Mouse (Mus musculus): ENCODE results near the gene 1700028P14Rik. TPM values are rescaled to one million over a fixed set of nuclear protein-coding genes. Genes with fewer than 3 reads are reported as not detected.

The 1700028P14Rik gene
- polyA plus RNA-seq, 1 experiment: not detected

DNA sequence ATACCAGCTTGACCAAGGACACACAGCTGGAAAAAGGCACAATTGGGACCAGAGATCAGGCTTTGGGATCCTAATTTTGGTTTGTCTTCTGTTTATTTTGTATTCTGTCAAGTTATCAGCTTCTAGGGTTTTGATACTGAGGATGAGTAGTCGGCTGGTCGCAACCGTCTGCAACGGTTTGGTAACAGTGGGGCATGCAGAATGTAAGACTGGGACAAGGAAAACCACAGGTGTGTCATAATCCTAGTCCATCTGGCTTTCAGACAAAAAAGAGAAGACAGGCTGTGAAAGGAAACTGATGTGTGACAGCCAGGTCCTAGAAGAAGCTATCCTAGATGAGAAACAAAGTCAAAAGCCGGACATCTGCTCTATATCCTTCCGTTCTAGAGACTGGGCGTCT, 11.5 kb upstream of the 1700028P14Rik start:
- no peak for TF ChIP-seq SRF (IDR thresholded peaks at IDR 0.05; ENCODE audit: control insufficient read depth, insufficient read length, low read depth)
- TF ChIP-seq TCF12 (IDR thresholded peaks at IDR 0.05; ENCODE audit: insufficient read depth, poor library complexity, severe bottlenecking): no peak
- TF ChIP-seq POLR2AphosphoS2 (IDR thresholded peaks at IDR 0.05; ENCODE audit: insufficient read length, low read depth): no peak
- no peak for TF ChIP-seq CEBPB (IDR thresholded peaks at IDR 0.05; ENCODE audit: insufficient read depth, poor library complexity, severe bottlenecking)
- no peak for TF ChIP-seq POLR2A (IDR thresholded peaks at IDR 0.05; ENCODE audit: insufficient read length, low read depth)
- no peak for TF ChIP-seq MYOD1 (IDR thresholded peaks at IDR 0.05; ENCODE audit: control insufficient read depth in 1 of 3, insufficient read length in 2 of 3, low read depth in 2 of 3)
- TF ChIP-seq USF1 (IDR thresholded peaks at IDR 0.05; ENCODE audit: low read depth): no peak
- no peak for TF ChIP-seq TCF3 (IDR thresholded peaks at IDR 0.05; ENCODE audit: insufficient read length, low read depth)
- TF ChIP-seq MYOG (IDR thresholded peaks at IDR 0.05; ENCODE audit: control insufficient read depth in 1 of 3, insufficient read depth in 1 of 3, insufficient read length in 2 of 3, low read depth in 2 of 3): no peak
- TF ChIP-seq MAX (IDR thresholded peaks at IDR 0.05; ENCODE audit: low read depth): no peak
- no peak for TF ChIP-seq REST (IDR thresholded peaks at IDR 0.05; ENCODE audit: insufficient read depth, insufficient read length)
- TF ChIP-seq E2F4 (IDR thresholded peaks at IDR 0.05; ENCODE audit: insufficient read depth): no peak
- no peak overlapping the region for H3K4me2 ChIP-seq (ENCODE audit: low read depth)
- H3K27me3 ChIP-seq (ENCODE audit: control insufficient read depth, insufficient read depth, insufficient read length): no peaks in the 10 kb centered on the region
- H3K4me3 ChIP-seq: no peak overlapping the region
- H3K36me3 ChIP-seq (ENCODE audit: control insufficient read depth, insufficient read depth): no peaks in the 10 kb centered on the region
- H3K79me2 ChIP-seq (ENCODE audit: control insufficient read depth, insufficient read depth): no peaks in the 10 kb centered on the region
- H3ac ChIP-seq (ENCODE audit: control insufficient read depth, insufficient read length): no peak overlapping the region

GRCm38 (mm10) chr19:23658350-23658749, 5.7 kb upstream of the 1700028P14Rik start:
- Histone ChIP-seq H3K27me3 (ENCODE audit: control insufficient read depth, insufficient read depth, insufficient read length) (no peaks in the 10 kb centered on the region), H3ac (ENCODE audit: control insufficient read depth, insufficient read length) (no peak overlapping the region), H3K4me2 (ENCODE audit: low read depth) (no peak overlapping the region), H3K79me2 (ENCODE audit: control insufficient read depth, insufficient read depth) (no peaks in the 10 kb centered on the region), H3K36me3 (ENCODE audit: control insufficient read depth, insufficient read depth) (no peaks in the 10 kb centered on the region), H3K4me3 (no peak overlapping the region)
- TF ChIP-seq SRF (IDR thresholded peaks at IDR 0.05; ENCODE audit: control insufficient read depth, insufficient read length, low read depth) (no peak), TCF12 (IDR thresholded peaks at IDR 0.05; ENCODE audit: insufficient read depth, poor library complexity, severe bottlenecking) (no peak), REST (IDR thresholded peaks at IDR 0.05; ENCODE audit: insufficient read depth, insufficient read length) (no peak), E2F4 (IDR thresholded peaks at IDR 0.05; ENCODE audit: insufficient read depth) (no peak), USF1 (IDR thresholded peaks at IDR 0.05; ENCODE audit: low read depth) (no peak), MYOG (IDR thresholded peaks at IDR 0.05; ENCODE audit: control insufficient read depth in 1 of 3, insufficient read depth in 1 of 3, insufficient read length in 2 of 3, low read depth in 2 of 3) (no peak), POLR2A (IDR thresholded peaks at IDR 0.05; ENCODE audit: insufficient read length, low read depth) (no peak), MYOD1 (IDR thresholded peaks at IDR 0.05; ENCODE audit: control insufficient read depth in 1 of 3, insufficient read length in 2 of 3, low read depth in 2 of 3) (no peak), TCF3 (IDR thresholded peaks at IDR 0.05; ENCODE audit: insufficient read length, low read depth) (no peak), POLR2AphosphoS2 (IDR thresholded peaks at IDR 0.05; ENCODE audit: insufficient read length, low read depth) (no peak), CEBPB (IDR thresholded peaks at IDR 0.05; ENCODE audit: insufficient read depth, poor library complexity, severe bottlenecking) (no peak), MAX (IDR thresholded peaks at IDR 0.05; ENCODE audit: low read depth) (no peak)

GRCm38 (mm10) chr19:23657261-23657932, 4.8 kb upstream of the 1700028P14Rik start:
- no peaks in the 10 kb centered on the region for H3K79me2 ChIP-seq (ENCODE audit: control insufficient read depth, insufficient read depth)
- H3K27me3 ChIP-seq (ENCODE audit: control insufficient read depth, insufficient read depth, insufficient read length): peaks cover 4% of the 10 kb centered on the region
- no peaks in the 10 kb centered on the region for H3K36me3 ChIP-seq (ENCODE audit: control insufficient read depth, insufficient read depth)
- H3K4me3 ChIP-seq: no peak overlapping the region
- no peak overlapping the region for H3K4me2 ChIP-seq (ENCODE audit: low read depth)
- TF ChIP-seq MYOD1 (IDR thresholded peaks at IDR 0.05; ENCODE audit: control insufficient read depth in 1 of 3, insufficient read length in 2 of 3, low read depth in 2 of 3): no peak
- no peak for TF ChIP-seq USF1 (IDR thresholded peaks at IDR 0.05; ENCODE audit: low read depth)
- no peak for TF ChIP-seq TCF12 (IDR thresholded peaks at IDR 0.05; ENCODE audit: insufficient read depth, poor library complexity, severe bottlenecking)
- no peak for TF ChIP-seq REST (IDR thresholded peaks at IDR 0.05; ENCODE audit: insufficient read depth, insufficient read length)
- H3ac ChIP-seq (ENCODE audit: control insufficient read depth, insufficient read length): no peak overlapping the region

DNA sequence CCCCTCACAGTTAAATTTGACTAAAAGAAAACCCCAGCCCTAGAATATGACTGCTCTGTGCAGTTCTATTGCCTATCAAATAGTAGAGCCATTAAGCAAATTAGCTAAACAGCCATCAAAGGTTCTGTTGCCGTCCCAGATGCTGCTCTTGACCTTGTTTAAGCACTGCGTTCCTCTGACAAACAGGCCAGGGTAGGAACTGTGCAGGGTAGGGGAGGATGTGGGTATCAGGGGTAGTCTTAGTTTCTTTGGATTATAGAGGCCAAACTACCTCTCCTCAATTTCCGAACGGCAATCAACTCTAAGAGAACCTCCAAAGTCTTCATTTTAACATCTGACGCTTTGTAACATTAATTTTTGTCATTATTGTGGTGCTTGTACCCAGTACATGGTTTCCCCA, 542 bp upstream of the 1700028P14Rik start:
- no peak overlapping the region for H3ac ChIP-seq (ENCODE audit: control insufficient read depth, insufficient read length)
- peaks cover 4% of the 10 kb centered on the region for H3K27me3 ChIP-seq (ENCODE audit: control insufficient read depth, insufficient read depth, insufficient read length)
- no peaks in the 10 kb centered on the region for H3K79me2 ChIP-seq (ENCODE audit: control insufficient read depth, insufficient read depth)
- TF ChIP-seq MYOD1 (IDR thresholded peaks at IDR 0.05; ENCODE audit: control insufficient read depth in 1 of 3, insufficient read length in 2 of 3, low read depth in 2 of 3): no peak
- no peak for TF ChIP-seq E2F4 (IDR thresholded peaks at IDR 0.05; ENCODE audit: insufficient read depth)
- TF ChIP-seq TCF12 (IDR thresholded peaks at IDR 0.05; ENCODE audit: insufficient read depth, poor library complexity, severe bottlenecking): no peak
- no peak for TF ChIP-seq POLR2AphosphoS2 (IDR thresholded peaks at IDR 0.05; ENCODE audit: insufficient read length, low read depth)
- TF ChIP-seq TCF3 (IDR thresholded peaks at IDR 0.05; ENCODE audit: insufficient read length, low read depth): no peak
- no peak for TF ChIP-seq USF1 (IDR thresholded peaks at IDR 0.05; ENCODE audit: low read depth)
- TF ChIP-seq POLR2A (IDR thresholded peaks at IDR 0.05; ENCODE audit: insufficient read length, low read depth): no peak
- no peak for TF ChIP-seq CEBPB (IDR thresholded peaks at IDR 0.05; ENCODE audit: insufficient read depth, poor library complexity, severe bottlenecking)
- TF ChIP-seq MAX (IDR thresholded peaks at IDR 0.05; ENCODE audit: low read depth): no peak
- no peak for TF ChIP-seq SRF (IDR thresholded peaks at IDR 0.05; ENCODE audit: control insufficient read depth, insufficient read length, low read depth)
- no peak for TF ChIP-seq MYOG (IDR thresholded peaks at IDR 0.05; ENCODE audit: control insufficient read depth in 1 of 3, insufficient read depth in 1 of 3, insufficient read length in 2 of 3, low read depth in 2 of 3)
- no peak for TF ChIP-seq REST (IDR thresholded peaks at IDR 0.05; ENCODE audit: insufficient read depth, insufficient read length)
- H3K4me3 ChIP-seq: no peak overlapping the region
- no peak overlapping the region for H3K4me2 ChIP-seq (ENCODE audit: low read depth)
- H3K36me3 ChIP-seq (ENCODE audit: control insufficient read depth, insufficient read depth): no peaks in the 10 kb centered on the region

Data from myocyte (in vitro differentiated cells).